Mouse (Mus musculus) embryonic fibroblast, embryonic 13.5 days (primary cell): Measurements from ENCODE around the gene Fscn1.

ENCODE experiments used
- CTCF ChIP-seq: IDR thresholded peaks from 2 replicates; pipeline ENCODE4 v1.5.1; 2011; ENCODE audit warnings: mild to moderate bottlenecking, control low read depth, low read length, moderate library complexity, borderline replicate concordance; ENCODE audit not compliant: insufficient read depth
- POLR2A ChIP-seq: IDR thresholded peaks from 2 replicates; pipeline ENCODE4 v1.6.1; 2011; ENCODE audit warnings: low read depth, mild to moderate bottlenecking, control low read depth, low read length, moderate library complexity

- TF ChIP-seq POLR2A (peak; percentile 100), CTCF (no peak)
These were observed at the start of gene Fscn1 for GRCm38 (mm10) chr5:142959576-142960556.
